Mouse (Mus musculus) E14TG2a.4 (cell line): ENCODE measurements around the gene Terb2.

Experiments used
- CTCF ChIP-seq: conservative IDR thresholded peaks from 2 replicates; pipeline ENCODE4 v1.5.1; 2014; ENCODE audit warnings: low read length
- NANOG ChIP-seq: IDR thresholded peaks from 2 replicates; pipeline ENCODE4 v1.6.1; 2014; ENCODE audit warnings: borderline replicate concordance, low read length, mixed read lengths
- POU5F1 ChIP-seq: IDR thresholded peaks from 2 replicates; pipeline ENCODE4 v1.6.1; 2014; ENCODE audit warnings: low read length, borderline replicate concordance

DNA sequence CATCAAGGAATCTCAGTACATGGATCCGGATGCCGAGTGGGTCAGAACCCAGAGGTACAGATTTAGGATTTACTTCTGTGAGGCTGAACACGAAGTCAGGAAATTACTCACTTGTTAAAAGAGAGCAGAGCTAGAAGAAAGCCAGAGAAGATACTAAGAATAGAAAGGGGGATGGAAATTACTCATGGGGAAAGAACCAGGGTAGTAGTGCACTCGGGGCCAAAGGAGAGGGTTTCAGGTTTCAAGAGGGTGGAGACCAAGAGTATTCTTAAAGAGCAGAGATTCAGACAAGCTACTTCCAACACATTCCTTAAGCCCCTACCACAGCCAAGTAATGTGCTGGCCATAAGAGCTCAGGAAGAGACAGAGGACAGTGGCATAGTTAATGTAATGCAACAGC, 24.5 kb upstream of the Terb2 start:
- TF ChIP-seq CTCF (no peak), NANOG (no peak), POU5F1 (no peak)
